Mouse (Mus musculus): ENCODE results near the gene Rnase12.

DNA sequence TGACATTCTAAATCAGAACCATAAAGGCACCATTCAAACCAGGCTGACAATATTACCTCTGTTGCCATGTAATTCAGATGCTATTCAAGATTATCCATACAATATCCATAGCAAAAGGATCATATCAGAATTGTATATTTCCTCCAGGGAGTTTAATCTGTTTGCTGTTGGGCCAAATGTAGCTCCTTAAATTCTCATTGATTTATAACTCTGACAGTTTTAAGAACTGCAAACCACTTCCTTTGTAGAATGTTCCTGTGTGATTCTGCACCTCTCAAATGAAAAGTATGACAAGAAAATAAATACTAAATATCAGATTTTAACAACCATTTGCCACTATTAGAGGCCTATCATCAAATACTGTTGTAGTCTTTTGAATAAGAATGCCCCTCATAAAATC lies 41.7 kb downstream of the Rnase12 start:
- no peak for TF ChIP-seq CTCF (IDR thresholded peaks at IDR 0.05; ENCODE audit: low read depth, low read length)
- no peak for TF ChIP-seq POLR2A (IDR thresholded peaks at IDR 0.05; ENCODE audit: extremely low read depth, insufficient read depth, low read length)
